Mouse (Mus musculus): ENCODE data around the gene Clip3. TPM values are rescaled to one million over a fixed set of nuclear protein-coding genes. Genes with fewer than 3 reads are reported as not detected.
A peak's percentile ranks its signal among the peaks of the same experiment; 100 is the strongest.

The Clip3 gene
- polyA plus RNA-seq, 1 experiment from 2014 or later, result 52.8 TPM

DNA sequence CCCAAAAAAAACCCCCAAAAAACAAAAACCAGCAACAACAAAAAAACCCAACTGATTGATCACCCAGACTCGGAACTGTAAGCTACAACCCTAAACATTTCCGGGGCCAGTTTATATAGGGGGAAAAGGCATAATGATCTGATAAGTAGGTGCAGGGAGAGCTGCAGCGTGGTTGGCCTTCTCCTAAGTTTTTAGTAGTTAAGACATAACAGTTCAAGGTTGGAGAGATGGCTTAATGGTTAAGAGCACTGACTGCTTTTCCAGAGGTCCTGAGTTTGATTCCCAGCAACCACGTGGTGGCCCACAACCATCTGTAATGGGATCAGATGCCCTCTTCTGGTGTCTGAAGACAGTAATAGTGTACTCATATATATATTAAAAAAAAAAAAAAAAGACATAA lies 10.0 kb upstream of the Clip3 start:
- H3K4me3 ChIP-seq, result peak overlapping the region; percentile 87; the same call in 1 of the 2 replicates
- no peaks in the 10 kb centered on the region for H3K9me3 ChIP-seq
- DNase-seq (ENCODE audit: extremely low spot score, low spot score), result no peak
- H3K27me3 ChIP-seq (ENCODE audit: poor library complexity, severe bottlenecking), result no peaks in the 10 kb centered on the region
- no peak overlapping the region for H3K27ac ChIP-seq
- H3K4me1 ChIP-seq, result peaks cover 21% of the 10 kb centered on the region
- H3K36me3 ChIP-seq (replicated peaks), result no peaks in the 10 kb centered on the region
- 86% methylated on average over 4 of the region's 4 CpGs for WGBS

- H3K27ac ChIP-seq, result no peak overlapping the region
- no peaks in the 10 kb centered on the region for H3K9me3 ChIP-seq
- H3K4me3 ChIP-seq, result no peak overlapping the region
- peaks cover 26% of the 10 kb centered on the region for H3K4me1 ChIP-seq
- DNase-seq (ENCODE audit: extremely low spot score, low spot score), result no peak
- H3K36me3 ChIP-seq (replicated peaks), result no peaks in the 10 kb centered on the region
- WGBS, result 86% methylated on average over 7 of the region's 7 CpGs
- H3K27me3 ChIP-seq (ENCODE audit: poor library complexity, severe bottlenecking), result no peaks in the 10 kb centered on the region
Measured at GRCm38 (mm10) chr7:30282740-30283139, 8.8 kb upstream of the Clip3 start.

GRCm38 (mm10) chr7:30286701-30287410 lies 4.7 kb upstream of the Clip3 start:
- H3K4me3 ChIP-seq, result no peak overlapping the region
- peaks cover 13% of the 10 kb centered on the region; the same call in 1 of the 2 replicates for H3K27me3 ChIP-seq (ENCODE audit: poor library complexity, severe bottlenecking)
- no peaks in the 10 kb centered on the region for H3K9me3 ChIP-seq
- DNase-seq (ENCODE audit: extremely low spot score, low spot score), result no peak
- peaks cover 27% of the 10 kb centered on the region for H3K4me1 ChIP-seq
- H3K27ac ChIP-seq, result no peak overlapping the region
- 77% methylated on average over 8 of the region's 8 CpGs for WGBS
- no peaks in the 10 kb centered on the region for H3K36me3 ChIP-seq (replicated peaks)

DNA sequence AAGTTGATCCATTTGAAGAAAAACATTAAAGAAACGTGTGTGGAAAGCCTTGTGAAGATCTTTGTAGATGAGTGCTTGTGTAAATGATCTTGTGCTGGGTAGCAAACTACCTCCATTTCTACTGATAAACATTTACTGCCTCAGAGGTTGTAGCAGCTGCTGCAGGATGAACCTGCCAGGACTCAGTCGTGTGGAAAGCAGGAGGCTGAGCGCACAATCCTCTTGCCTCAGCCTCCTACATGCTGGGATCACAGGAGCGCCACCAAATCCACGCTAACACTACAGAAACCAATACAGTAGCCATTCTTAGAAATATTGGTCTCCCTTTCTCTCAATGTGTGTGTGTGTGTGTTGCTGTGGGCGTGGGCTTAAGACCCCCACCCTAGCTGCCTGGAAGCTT lies 3.5 kb upstream of the Clip3 start:
- peaks cover 39% of the 10 kb centered on the region for H3K4me1 ChIP-seq
- H3K27ac ChIP-seq, result no peak overlapping the region
- WGBS, result 75% methylated on average over 6 of the region's 6 CpGs
- H3K36me3 ChIP-seq (replicated peaks), result peaks cover 5% of the 10 kb centered on the region
- H3K4me3 ChIP-seq, result no peak overlapping the region
- H3K27me3 ChIP-seq (ENCODE audit: poor library complexity, severe bottlenecking), result peaks cover 13% of the 10 kb centered on the region; the same call in 1 of the 2 replicates
- DNase-seq (ENCODE audit: extremely low spot score, low spot score), result no peak
- no peaks in the 10 kb centered on the region for H3K9me3 ChIP-seq

DNA sequence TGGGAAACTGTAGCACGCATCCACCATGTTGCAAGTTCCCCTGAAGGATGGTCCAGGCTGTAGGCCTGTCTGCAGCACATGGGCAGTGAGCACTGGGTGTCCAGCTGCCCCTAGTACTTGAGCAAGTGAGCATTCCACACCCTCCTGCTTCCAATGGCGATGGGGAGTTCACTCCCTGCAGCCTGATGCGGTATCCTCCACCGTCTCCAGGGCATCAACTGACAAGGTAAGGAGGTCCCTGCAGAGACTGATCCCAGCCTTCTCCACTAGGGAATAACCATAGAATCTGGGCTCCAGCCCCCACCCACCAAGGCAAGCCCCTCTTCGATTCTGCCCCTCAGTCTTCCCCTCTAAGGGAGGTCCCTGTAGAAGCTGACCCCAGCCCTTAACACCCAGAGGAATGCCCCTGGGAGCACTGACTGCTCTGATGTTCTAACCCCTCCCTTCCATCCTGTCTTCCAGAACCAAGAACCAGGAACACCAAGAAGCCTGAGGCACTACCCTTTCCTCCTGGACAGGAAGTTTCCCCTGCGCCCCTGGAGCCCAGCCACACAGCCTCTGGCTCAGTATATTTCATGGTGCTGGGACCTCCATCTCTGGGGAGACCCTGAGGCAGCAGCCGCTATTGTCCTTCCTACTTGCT lies 2.3 kb upstream of the Clip3 start:
- Histone ChIP-seq H3K4me3 (no peak overlapping the region), H3K27ac (peak overlapping the region; percentile 65), H3K4me1 (peaks cover 39% of the 10 kb centered on the region), H3K36me3 (replicated peaks) (peaks cover 15% of the 10 kb centered on the region), H3K27me3 (ENCODE audit: poor library complexity, severe bottlenecking) (peaks cover 13% of the 10 kb centered on the region; the same call in 1 of the 2 replicates), H3K9me3 (no peaks in the 10 kb centered on the region)
- 74% methylated on average over 7 of the region's 7 CpGs for WGBS
- no peak for DNase-seq (ENCODE audit: extremely low spot score, low spot score)

GRCm38 (mm10) chr7:30289714-30290399 lies 1.7 kb upstream of the Clip3 start:
- Histone ChIP-seq H3K4me3 (peak overlapping the region; percentile 22; the same call in 1 of the 2 replicates), H3K27ac (peak overlapping the region; percentile 65), H3K4me1 (peaks cover 39% of the 10 kb centered on the region), H3K36me3 (replicated peaks) (peaks cover 22% of the 10 kb centered on the region), H3K27me3 (ENCODE audit: poor library complexity, severe bottlenecking) (peaks cover 13% of the 10 kb centered on the region; the same call in 1 of the 2 replicates), H3K9me3 (no peaks in the 10 kb centered on the region)
- DNase-seq (ENCODE audit: extremely low spot score, low spot score), result no peak
- WGBS, result 48% methylated on average over 10 of the region's 10 CpGs

- peaks cover 9% of the 10 kb centered on the region; the same call in 1 of the 2 replicates for H3K27me3 ChIP-seq (ENCODE audit: poor library complexity, severe bottlenecking)
- 90% methylated on average over 13 of the region's 13 CpGs for WGBS
- no peak for DNase-seq (ENCODE audit: extremely low spot score, low spot score)
- H3K9me3 ChIP-seq, result no peaks in the 10 kb centered on the region
- H3K4me1 ChIP-seq, result peaks cover 33% of the 10 kb centered on the region
- H3K4me3 ChIP-seq, result no peak overlapping the region
- no peak overlapping the region for H3K27ac ChIP-seq
- peaks cover 61% of the 10 kb centered on the region for H3K36me3 ChIP-seq (replicated peaks)
Measured at GRCm38 (mm10) chr7:30293795-30294194, 2.3 kb downstream of the Clip3 start.

DNA sequence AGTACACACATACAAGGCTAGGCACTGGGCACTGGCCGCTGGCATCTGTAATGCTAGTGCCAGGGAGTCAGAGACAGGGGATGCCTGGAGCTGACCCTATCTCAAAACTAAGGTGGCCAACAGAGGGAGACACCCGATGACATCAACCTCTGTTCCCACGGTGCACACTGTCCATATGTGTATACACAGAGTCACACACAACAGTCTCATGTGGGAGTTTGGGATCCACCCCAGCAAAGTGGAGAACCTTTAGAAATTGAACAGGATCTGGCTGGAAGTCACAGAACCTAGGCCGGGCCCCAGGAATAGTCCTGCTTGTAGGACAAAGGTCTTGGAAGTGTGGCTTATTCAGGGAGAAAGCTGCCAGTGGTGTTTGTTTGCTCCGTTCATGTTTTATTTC lies 2.8 kb downstream of the Clip3 start:
- no peak overlapping the region for H3K4me3 ChIP-seq
- DNase-seq (ENCODE audit: extremely low spot score, low spot score), result no peak
- WGBS, result 94% methylated on average over 5 of the region's 5 CpGs

DNA sequence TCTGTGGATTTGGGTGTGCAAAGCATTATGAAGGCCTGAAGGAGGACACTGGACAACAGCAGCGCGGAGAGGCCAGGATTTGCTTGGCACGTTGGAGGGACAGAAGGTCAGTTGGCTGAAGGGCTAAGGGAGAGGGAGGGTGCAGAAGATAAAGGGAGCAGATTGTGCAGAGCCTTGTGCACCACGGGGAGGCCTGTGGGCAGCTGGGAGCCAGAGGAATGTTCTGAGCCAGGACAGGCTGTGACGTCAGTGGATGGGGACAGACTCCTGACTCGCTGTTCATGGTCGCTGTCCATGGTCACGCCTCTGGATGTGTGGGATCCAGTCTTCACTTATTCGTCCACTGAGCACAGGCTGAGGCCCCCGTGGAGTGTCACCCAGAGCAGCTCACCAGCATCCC lies 3.6 kb downstream of the Clip3 start:
- Histone ChIP-seq H3K27ac (no peak overlapping the region), H3K36me3 (replicated peaks) (peaks cover 74% of the 10 kb centered on the region), H3K4me3 (no peak overlapping the region), H3K9me3 (no peaks in the 10 kb centered on the region), H3K27me3 (ENCODE audit: poor library complexity, severe bottlenecking) (0 out of 2 replicates have a peak, but pooled peaks cover 3% of the 10 kb centered on the region), H3K4me1 (peaks cover 24% of the 10 kb centered on the region)
- WGBS, result 78% methylated on average over 10 of the region's 10 CpGs
- DNase-seq (ENCODE audit: extremely low spot score, low spot score), result no peak

More for the DNA sequence above, 2.8 kb downstream of the Clip3 start:
- Histone ChIP-seq H3K27me3 (ENCODE audit: poor library complexity, severe bottlenecking) (peaks cover 4% of the 10 kb centered on the region; the same call in 1 of the 2 replicates), H3K4me1 (peaks cover 31% of the 10 kb centered on the region), H3K27ac (no peak overlapping the region), H3K36me3 (replicated peaks) (peaks cover 66% of the 10 kb centered on the region), H3K9me3 (no peaks in the 10 kb centered on the region)

DNA sequence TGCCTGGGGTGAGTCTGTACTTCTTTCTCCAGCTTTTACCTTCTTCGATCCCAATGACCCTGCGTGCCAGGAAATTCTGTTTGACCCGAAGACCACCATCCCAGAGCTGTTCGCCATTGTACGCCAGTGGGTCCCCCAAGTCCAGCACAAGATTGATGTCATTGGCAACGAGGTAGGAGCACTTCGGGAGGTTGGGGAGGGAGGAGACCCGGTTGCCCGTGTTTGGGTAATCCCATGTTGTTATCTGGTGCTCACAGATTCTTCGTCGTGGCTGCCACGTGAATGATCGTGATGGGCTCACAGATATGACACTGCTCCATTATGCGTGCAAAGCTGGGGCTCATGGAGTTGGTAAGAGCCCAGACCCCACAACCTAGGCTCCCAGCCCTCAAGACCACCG lies 5.3 kb downstream of the Clip3 start:
- no peaks in the 10 kb centered on the region for H3K27me3 ChIP-seq (ENCODE audit: poor library complexity, severe bottlenecking)
- H3K27ac ChIP-seq, result no peak overlapping the region
- WGBS, result 92% methylated on average over 15 of the region's 15 CpGs
- H3K4me3 ChIP-seq, result no peak overlapping the region
- peaks cover 89% of the 10 kb centered on the region for H3K36me3 ChIP-seq (replicated peaks)
- peaks cover 12% of the 10 kb centered on the region for H3K4me1 ChIP-seq
- H3K9me3 ChIP-seq, result no peaks in the 10 kb centered on the region
- DNase-seq (ENCODE audit: extremely low spot score, low spot score), result no peak

DNA sequence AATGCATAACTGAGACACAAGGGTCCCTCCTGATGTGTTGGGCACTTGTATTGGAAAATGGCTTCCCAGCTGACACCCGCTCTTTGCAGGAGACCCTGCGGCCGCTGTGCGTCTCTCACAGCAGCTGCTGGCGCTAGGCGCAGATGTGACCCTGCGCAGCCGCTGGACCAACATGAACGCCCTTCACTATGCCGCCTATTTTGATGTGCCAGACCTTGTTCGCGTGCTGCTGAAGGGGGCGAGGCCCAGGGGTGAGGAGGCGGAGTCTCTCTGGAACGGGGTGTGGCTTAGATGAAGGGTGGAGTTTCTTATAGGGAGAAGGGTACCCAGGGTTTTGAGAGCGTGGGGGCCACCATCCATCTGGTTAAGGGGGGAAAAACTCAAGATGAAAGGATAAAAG lies 5.7 kb downstream of the Clip3 start:
- no peak for DNase-seq (ENCODE audit: extremely low spot score, low spot score)
- H3K27me3 ChIP-seq (ENCODE audit: poor library complexity, severe bottlenecking), result no peaks in the 10 kb centered on the region
- peaks cover 93% of the 10 kb centered on the region for H3K36me3 ChIP-seq (replicated peaks)
- H3K4me1 ChIP-seq, result peaks cover 7% of the 10 kb centered on the region
- H3K27ac ChIP-seq, result no peak overlapping the region
- H3K4me3 ChIP-seq, result no peak overlapping the region
- H3K9me3 ChIP-seq, result no peaks in the 10 kb centered on the region
- 85% methylated on average over 16 of the region's 16 CpGs for WGBS

DNA sequence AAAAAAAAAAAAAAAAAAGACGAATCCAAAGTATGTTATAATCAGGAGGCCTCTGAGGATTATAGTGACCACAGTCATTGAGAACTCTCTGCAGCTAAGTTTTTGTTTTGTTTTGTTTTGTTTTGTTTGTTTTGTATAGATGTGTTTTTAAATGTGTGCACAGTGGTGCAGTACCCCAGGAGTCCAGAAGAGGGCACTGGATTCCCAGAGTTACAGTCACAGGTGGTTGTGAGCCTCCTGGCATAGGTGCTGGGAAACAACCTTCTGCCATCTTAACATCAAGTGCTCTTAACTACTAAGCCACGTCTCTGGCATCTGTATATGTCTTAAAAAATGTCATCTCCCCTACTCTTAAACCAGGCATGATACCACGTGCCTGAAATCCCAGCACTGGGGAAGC lies 9.4 kb downstream of the Clip3 start:
- no peak overlapping the region for H3K27ac ChIP-seq
- H3K27me3 ChIP-seq (ENCODE audit: poor library complexity, severe bottlenecking), result no peaks in the 10 kb centered on the region
- no peaks in the 10 kb centered on the region for H3K4me1 ChIP-seq
- H3K9me3 ChIP-seq, result no peaks in the 10 kb centered on the region
- 46% methylated on average over 3 of the region's 3 CpGs for WGBS
- peaks cover 90% of the 10 kb centered on the region for H3K36me3 ChIP-seq (replicated peaks)
- peak; percentile 34 for DNase-seq (ENCODE audit: extremely low spot score, low spot score)
- no peak overlapping the region for H3K4me3 ChIP-seq

Measured in forebrain, embryonic 10.5 days (tissue).